Mouse (Mus musculus) 3134 (cell line): ENCODE measurements around the gene Gm6890.
"Not testable (repeated sequence)": the region's sequence is repeated elsewhere in the genome, so short reads cannot be mapped to it uniquely, and the experiment has no call there.

ENCODE experiments used
- DNase-seq: peaks from one replicate; pipeline ENCODE4 v3.0.0-alpha.2; 2011; ENCODE audit warnings: low spot score; ENCODE audit not compliant: insufficient read length; ENCODE audit errors: extremely low read depth

The Gm6890 gene

GRCm38 (mm10) chrX:74740627-74741026, at the start of gene Gm6890:
Gm6890 (plus strand) TSS chrX:74740927.
- DNase-seq: not testable (repeated sequence)

GRCm38 (mm10) chrX:74726195-74726594, 14.5 kb upstream of the Gm6890 start:
- not testable (repeated sequence) for DNase-seq

GRCm38 (mm10) chrX:74770715-74771114, 30.0 kb downstream of the Gm6890 start:
- not testable (repeated sequence) for DNase-seq
